Mouse (Mus musculus) erythroblast, embryonic 14.5 days (primary cell): ENCODE measurements around the gene Tmod2.

ENCODE experiments used
- GATA1 ChIP-seq: IDR thresholded peaks from 2 replicates; pipeline ENCODE4 v1.6.1; 2012; ENCODE audit warnings: low read length, inconsistent platforms, mixed read lengths
- TAL1 ChIP-seq: IDR thresholded peaks from 3 replicates; pipeline ENCODE4 v1.6.1; 2012; ENCODE audit warnings: low read length, inconsistent platforms, mixed read lengths

- TF ChIP-seq GATA1 = peak; percentile 82
- TF ChIP-seq TAL1 = peak; percentile 81
Observed at GRCm38 (mm10) chr9:75527368-75528059, 83.6 kb downstream of the Tmod2 start.
